Mouse (Mus musculus): ENCODE results near the gene Bub3.

- no peak for TF ChIP-seq USF2 (IDR thresholded peaks at IDR 0.05; ENCODE audit: borderline replicate concordance in 1 of 2, insufficient read depth in 1 of 2, low read depth in 1 of 2, low read length in 2 of 2)
- no peak for TF ChIP-seq GATA1 (IDR thresholded peaks at IDR 0.05; ENCODE audit: low read depth, low read length)
- TF ChIP-seq USF1 (IDR thresholded peaks at IDR 0.05; ENCODE audit: low read depth, low read length): no peak
These were observed 38.4 kb downstream of the Bub3 start for GRCm38 (mm10) chr7:131598483-131598824.
